In genomic region chr11:5129035-5129480, GRCm38 (mm10) we compare ENCODE assay signal across 11 mouse cellular contexts. TPM values are rescaled to one million over a fixed set of nuclear protein-coding genes. Genes with fewer than 3 reads are reported as not detected.
DNase-seq lines count a peak whose midpoint lies in the region; ATAC-seq and TF ChIP-seq lines count a peak whose summit lies in the region.
"Had no signal": no experiment of that assay in that cellular context is flagged by ENCODE, and none has a peak within 500 bp of the region (broad histone marks: within the 10 kb centered on the region; RNA-seq: fewer than 3 reads in every experiment).

No protein-coding gene starts in this region.

- 60% methylated on average over 5 of the region's 5 CpGs for WGBS in embryonic facial prominence, embryonic 11.5 days
- WGBS in hindbrain, embryonic 16.5 days: 11% methylated on average over 5 of the region's 5 CpGs
- 96% methylated on average over 5 of the region's 5 CpGs for WGBS in thymus, adult 2 months

- TF ChIP-seq CTCF in thymus, adult 2 months (IDR thresholded peaks at IDR 0.05; ENCODE audit: borderline replicate concordance, control insufficient read depth, extremely low read depth, insufficient read depth, low read length, poor library complexity): no peak
- no peak for TF ChIP-seq CTCF in gastrocnemius, adult 2 months (IDR thresholded peaks at IDR 0.05)

- H3K9ac ChIP-seq in embryonic facial prominence, embryonic 11.5 days (replicated peaks; ENCODE audit: low read length): no peak overlapping the region
- no peak overlapping the region for H3K9ac ChIP-seq in hindbrain, embryonic 16.5 days (ENCODE audit: low read depth, low read length)
- H3K9ac ChIP-seq: lung, embryonic 15.5 days had no signal

- ATAC-seq in embryonic facial prominence, embryonic 11.5 days (replicated peaks; ENCODE audit: insufficient number of reproducible peaks, low FRiP score, low TSS enrichment, low read depth): peak; percentile 35; the same call in 1 of the 2 replicates
- ATAC-seq in hindbrain, embryonic 16.5 days: peak; percentile 66

- H3K27me3 ChIP-seq in embryonic facial prominence, embryonic 11.5 days (ENCODE audit: control insufficient read depth, insufficient read depth, low read length): no peaks in the 10 kb centered on the region
- H3K27me3 ChIP-seq in hindbrain, embryonic 16.5 days (replicated peaks; ENCODE audit: control insufficient read depth, insufficient read depth, low read length): no peaks in the 10 kb centered on the region
- H3K27me3 ChIP-seq in thymus, adult 2 months (ENCODE audit: control insufficient read depth, insufficient read depth, low read length): no peaks in the 10 kb centered on the region; the same call in 1 of the 2 replicates
- H3K27me3 ChIP-seq: lung, embryonic 15.5 days had no signal

- H3K36me3 ChIP-seq in embryonic facial prominence, embryonic 11.5 days (replicated peaks; ENCODE audit: control insufficient read depth, insufficient read depth, low read depth, low read length): no peaks in the 10 kb centered on the region
- no peaks in the 10 kb centered on the region for H3K36me3 ChIP-seq in hindbrain, embryonic 16.5 days (ENCODE audit: control insufficient read depth, insufficient read depth, low read length)
- peaks cover 6% of the 10 kb centered on the region; the same call in 1 of the 2 replicates for H3K36me3 ChIP-seq in thymus, adult 2 months (ENCODE audit: control insufficient read depth, insufficient read depth, low read length)
- H3K36me3 ChIP-seq: lung, embryonic 15.5 days had no signal

- DNase-seq in 3T3-L1 (ENCODE audit: low read depth, low spot score): peak; percentile 72
- peak; percentile 20 for DNase-seq in A20 (ENCODE audit: low read depth, low spot score)
- no peak for DNase-seq in embryonic facial prominence, embryonic 11.5 days (ENCODE audit: low spot score)
- DNase-seq in thymus, adult 2 months: no peak
- DNase-seq in gastrocnemius, adult 2 months: no peak
- no peak for DNase-seq in thymus, postnatal 14 days
- DNase-seq in left cerebral cortex, postnatal 14 days (ENCODE audit: low spot score in 2 of 2): no peak
- DNase-seq: heart, adult 2 months; kidney, adult 11 months had no signal

- H3K4me2 ChIP-seq in embryonic facial prominence, embryonic 11.5 days (ENCODE audit: low read depth, low read length): no peak overlapping the region
- no peak overlapping the region for H3K4me2 ChIP-seq in hindbrain, embryonic 16.5 days (ENCODE audit: low read length)
- H3K4me2 ChIP-seq: lung, embryonic 15.5 days had no signal

- H3K4me3 ChIP-seq in embryonic facial prominence, embryonic 11.5 days (ENCODE audit: low read depth, low read length): no peak overlapping the region
- no peak overlapping the region for H3K4me3 ChIP-seq in hindbrain, embryonic 16.5 days (ENCODE audit: low read length)
- no peak overlapping the region for H3K4me3 ChIP-seq in thymus, adult 2 months (ENCODE audit: control insufficient read depth, insufficient read depth, low read length)
- H3K4me3 ChIP-seq in gastrocnemius, adult 2 months: no peak overlapping the region
- H3K4me3 ChIP-seq: heart, adult 2 months; lung, embryonic 15.5 days had no signal

- H3K27ac ChIP-seq in embryonic facial prominence, embryonic 11.5 days (replicated peaks; ENCODE audit: low read depth, low read length): no peak overlapping the region
- H3K27ac ChIP-seq in hindbrain, embryonic 16.5 days (ENCODE audit: low read depth, low read length): no peak overlapping the region
- no peak overlapping the region for H3K27ac ChIP-seq in thymus, adult 2 months (ENCODE audit: control insufficient read depth, insufficient read depth, low read length)
- H3K27ac ChIP-seq in gastrocnemius, adult 2 months: no peak overlapping the region
- H3K27ac ChIP-seq: heart, adult 2 months; lung, embryonic 15.5 days had no signal

- TF ChIP-seq POLR2A in thymus, adult 2 months (IDR thresholded peaks at IDR 0.05; ENCODE audit: control insufficient read depth, extremely low read depth, insufficient read depth, low read length, poor library complexity): no peak

- no peaks in the 10 kb centered on the region for H3K9me3 ChIP-seq in embryonic facial prominence, embryonic 11.5 days (replicated peaks; ENCODE audit: control insufficient read depth, low read length)
- no peaks in the 10 kb centered on the region for H3K9me3 ChIP-seq in hindbrain, embryonic 16.5 days (ENCODE audit: control insufficient read depth, low read length)
- H3K9me3 ChIP-seq: lung, embryonic 15.5 days had no signal

- H3K4me1 ChIP-seq in embryonic facial prominence, embryonic 11.5 days (ENCODE audit: control insufficient read depth, insufficient read depth, low read length): 0 out of 2 replicates have a peak, but pooled peaks cover 2% of the 10 kb centered on the region
- peaks cover 12% of the 10 kb centered on the region for H3K4me1 ChIP-seq in hindbrain, embryonic 16.5 days (ENCODE audit: control insufficient read depth, insufficient read depth, low read depth, low read length)
- no peaks in the 10 kb centered on the region for H3K4me1 ChIP-seq in thymus, adult 2 months (replicated peaks; ENCODE audit: control insufficient read depth, insufficient read depth, low read length)
- H3K4me1 ChIP-seq: lung, embryonic 15.5 days had no signal

- intact Hi-C loops in gastrocnemius, adult 2 months (cut with DNase I): no loop called here
- intact Hi-C loops in left cerebral cortex, postnatal 14 days (cut with DNase I): no loop called here

RNA-seq across cellular contexts. Expression of gene Emid1, which starts 23.0 kb away (rescaled TPM):
- polyA plus RNA-seq in embryonic facial prominence, embryonic 11.5 days (2014; fragmentation: Nextera tagmentation; extraction: Ambion mirVana): 7.8 and 11.9 TPM in 2 replicates
- polyA plus RNA-seq in hindbrain, embryonic 16.5 days (2015; fragmentation: Nextera tagmentation; extraction: Ambion mirVana): 15.8 and 18.2 TPM in 2 replicates
- 56.7 and 74.0 TPM in 2 replicates for polyA plus RNA-seq in thymus, adult 2 months (2012; rRNA removed)
- total RNA-seq in gastrocnemius, adult 2 months (2021): 10 to 100 TPM in 1 of 2 experiments, 1 to 10 TPM in 1; 5.4 to 10.9 TPM
- 10 to 100 TPM; 27.6 to 32.5 TPM for total RNA-seq in left cerebral cortex, postnatal 14 days (2021)

RNA-seq across cellular contexts. Expression of gene Ewsr1, which starts 30.0 kb away (rescaled TPM):
- 437 and 443 TPM in 2 replicates for polyA plus RNA-seq in embryonic facial prominence, embryonic 11.5 days (2014; fragmentation: Nextera tagmentation; extraction: Ambion mirVana)
- polyA plus RNA-seq in hindbrain, embryonic 16.5 days (2015; fragmentation: Nextera tagmentation; extraction: Ambion mirVana): 520 and 571 TPM in 2 replicates
- 1,137 and 1,289 TPM in 2 replicates for polyA plus RNA-seq in thymus, adult 2 months (2012; rRNA removed)
- 10 to 100 TPM; 79.3 to 86.5 TPM for total RNA-seq in gastrocnemius, adult 2 months (2021)
- total RNA-seq in left cerebral cortex, postnatal 14 days (2021): 100 to 1,000 TPM; 288 to 295 TPM

RNA-seq across cellular contexts. Expression of gene Rhbdd3, which starts 30.3 kb away (rescaled TPM):
- polyA plus RNA-seq in embryonic facial prominence, embryonic 11.5 days (2014; fragmentation: Nextera tagmentation; extraction: Ambion mirVana): 15.3 and 21.4 TPM in 2 replicates
- polyA plus RNA-seq in hindbrain, embryonic 16.5 days (2015; fragmentation: Nextera tagmentation; extraction: Ambion mirVana): 43.3 and 45.0 TPM in 2 replicates
- polyA plus RNA-seq in thymus, adult 2 months (2012; rRNA removed): 28.6 and 31.3 TPM in 2 replicates
- 10 to 100 TPM; 24.1 to 32.1 TPM for total RNA-seq in gastrocnemius, adult 2 months (2021)
- 10 to 100 TPM; 21.7 to 24.6 TPM for total RNA-seq in left cerebral cortex, postnatal 14 days (2021)

Comparison
In these comparisons a context has a peak if more than half of its experiments do, and no peak if none do; other contexts are left out.
1. DNase-seq: peak in 3T3-L1 (single experiment) and A20 (single experiment); none in embryonic facial prominence, embryonic 11.5 days (single experiment), thymus, adult 2 months (single experiment), gastrocnemius, adult 2 months (single experiment), thymus, postnatal 14 days (single experiment) and left cerebral cortex, postnatal 14 days (0 of 2).